ENCODE assay signal across 10 mouse cellular contexts in genomic region chr16:78322140-78322539, GRCm38 (mm10). TPM values are rescaled to one million over a fixed set of nuclear protein-coding genes. Genes with fewer than 3 reads are reported as not detected.
DNase-seq lines count a peak whose midpoint lies in the region; ATAC-seq lines count a peak whose summit lies in the region.
"Had no signal": no experiment of that assay in that cellular context is flagged by ENCODE, and none has a peak within 500 bp of the region (broad histone marks: within the 10 kb centered on the region; RNA-seq: fewer than 3 reads in every experiment).

No protein-coding gene starts in this region.

- peak overlapping the region; percentile 17; the same call in 1 of the 2 replicates for H3K4me3 ChIP-seq in heart, embryonic 16.5 days (ENCODE audit: low read length)
- H3K4me3 ChIP-seq in forebrain, embryonic 13.5 days, result no peak overlapping the region
- H3K4me3 ChIP-seq in midbrain, embryonic 10.5 days, result peak overlapping the region; percentile 21

- no peak overlapping the region for H3K27ac ChIP-seq in heart, embryonic 16.5 days (ENCODE audit: low read length)
- H3K27ac ChIP-seq in forebrain, embryonic 13.5 days, result no peak overlapping the region
- H3K27ac ChIP-seq in midbrain, embryonic 10.5 days (replicated peaks), result peak overlapping the region; percentile 56; the same call in 1 of the 2 replicates

- no peaks in the 10 kb centered on the region for H3K36me3 ChIP-seq in heart, embryonic 16.5 days (ENCODE audit: control insufficient read depth, insufficient read depth)
- peaks cover 22% of the 10 kb centered on the region for H3K36me3 ChIP-seq in forebrain, embryonic 13.5 days (ENCODE audit: poor library complexity, severe bottlenecking)
- peaks cover 34% of the 10 kb centered on the region for H3K36me3 ChIP-seq in midbrain, embryonic 10.5 days

- peaks cover 29% of the 10 kb centered on the region for H3K4me1 ChIP-seq in heart, embryonic 16.5 days (ENCODE audit: control insufficient read depth, insufficient read depth, low read length)
- H3K4me1 ChIP-seq in forebrain, embryonic 13.5 days, result peaks cover 33% of the 10 kb centered on the region
- peaks cover 43% of the 10 kb centered on the region for H3K4me1 ChIP-seq in midbrain, embryonic 10.5 days

- no peak for DNase-seq in heart, adult 8-10 months (ENCODE audit: low spot score)
- DNase-seq in brain, adult 2 months (ENCODE audit: low read depth, low spot score), result peak; percentile 64
- DNase-seq in midbrain, embryonic 10.5 days (ENCODE audit: low spot score), result no peak
- DNase-seq in adrenal gland, postnatal 10 days, result no peak
- DNase-seq in kidney, postnatal 36 days, result no peak
- DNase-seq: cerebellum, adult 9-11 months; gastrocnemius, postnatal 36 days had no signal

- peak overlapping the region; percentile 36 for H3K4me2 ChIP-seq in heart, embryonic 16.5 days (ENCODE audit: low read depth, low read length)
- H3K4me2 ChIP-seq in forebrain, embryonic 13.5 days, result peak overlapping the region; percentile 33

- WGBS in heart, embryonic 16.5 days, result 20% methylated on average over 7 of the region's 7 CpGs
- WGBS in forebrain, embryonic 13.5 days, result 9% methylated on average over 7 of the region's 7 CpGs
- WGBS in midbrain, embryonic 10.5 days, result 15% methylated on average over 7 of the region's 7 CpGs

- ATAC-seq in heart, embryonic 16.5 days (replicated peaks; ENCODE audit: extremely low read depth, insufficient read depth, low FRiP score), result no peak
- peak; percentile 44; the same call in 1 of the 2 replicates for ATAC-seq in forebrain, embryonic 13.5 days
- ATAC-seq in megakaryocyte-erythroid progenitor cell, adult 5-6 weeks (replicated peaks; ENCODE audit: low FRiP score, low TSS enrichment, poor library complexity, severe bottlenecking), result no peak

- H3K9me3 ChIP-seq in heart, embryonic 16.5 days (replicated peaks; ENCODE audit: control insufficient read depth, low read length), result no peaks in the 10 kb centered on the region
- H3K9me3 ChIP-seq in forebrain, embryonic 13.5 days (replicated peaks), result no peaks in the 10 kb centered on the region
- no peaks in the 10 kb centered on the region for H3K9me3 ChIP-seq in midbrain, embryonic 10.5 days (replicated peaks)

- no peaks in the 10 kb centered on the region for H3K27me3 ChIP-seq in heart, embryonic 16.5 days (ENCODE audit: control insufficient read depth, insufficient read depth, low read length)
- no peaks in the 10 kb centered on the region for H3K27me3 ChIP-seq in forebrain, embryonic 13.5 days
- H3K27me3 ChIP-seq in midbrain, embryonic 10.5 days (ENCODE audit: low read depth, poor library complexity, severe bottlenecking), result no peaks in the 10 kb centered on the region

- H3K9ac ChIP-seq in heart, embryonic 16.5 days (ENCODE audit: low read length), result no peak overlapping the region
- H3K9ac ChIP-seq in forebrain, embryonic 13.5 days, result no peak overlapping the region

RNA-seq across cellular contexts. Expression of gene Cxadr, which starts 20.9 kb away (rescaled TPM):
- 25.8 and 28.5 TPM in 2 replicates for polyA plus RNA-seq in heart, embryonic 16.5 days (2015; fragmentation: Nextera tagmentation; extraction: Ambion mirVana)
- total RNA-seq in heart, adult 8-10 months (2022), result 10 to 100 TPM; 30.6 to 50.2 (median 38.4) TPM
- polyA plus RNA-seq in forebrain, embryonic 13.5 days (2015; fragmentation: Nextera tagmentation; extraction: Ambion mirVana), result 101 and 110 TPM in 2 replicates
- 59.9 and 75.6 TPM in 2 replicates for polyA plus RNA-seq in midbrain, embryonic 10.5 days (2016; fragmentation: Nextera tagmentation; extraction: Ambion mirVana)
- 10 to 100 TPM; 21.0 to 24.7 TPM for total RNA-seq in adrenal gland, postnatal 10 days (2021)
- 0.48 and 1.6 TPM in 2 replicates for total RNA-seq in megakaryocyte-erythroid progenitor cell, adult 5-6 weeks (2014; fragmentation: Nextera tagmentation)
- total RNA-seq in megakaryocyte-erythroid progenitor cell, adult 5-6 weeks (2017), result 0.04 TPM in 1 of 2 replicates, not detected in the other

RNA-seq across cellular contexts. Expression of gene Btg3, which starts 54.9 kb away (rescaled TPM):
- 40.2 and 50.4 TPM in 2 replicates for polyA plus RNA-seq in heart, embryonic 16.5 days (2015; fragmentation: Nextera tagmentation; extraction: Ambion mirVana)
- 1 to 10 TPM; 5.3 to 6.5 (median 5.8) TPM for total RNA-seq in heart, adult 8-10 months (2022)
- polyA plus RNA-seq in forebrain, embryonic 13.5 days (2015; fragmentation: Nextera tagmentation; extraction: Ambion mirVana), result 31.6 and 35.8 TPM in 2 replicates
- 40.0 and 43.6 TPM in 2 replicates for polyA plus RNA-seq in midbrain, embryonic 10.5 days (2016; fragmentation: Nextera tagmentation; extraction: Ambion mirVana)
- 10 to 100 TPM; 17.4 to 36.3 TPM for total RNA-seq in adrenal gland, postnatal 10 days (2021)
- 27.2 and 43.5 TPM in 2 replicates for total RNA-seq in megakaryocyte-erythroid progenitor cell, adult 5-6 weeks (2014; fragmentation: Nextera tagmentation)
- 24.2 and 24.6 TPM in 2 replicates for total RNA-seq in megakaryocyte-erythroid progenitor cell, adult 5-6 weeks (2017)

Comparison
In these comparisons a context has a peak if more than half of its experiments do, and no peak if none do; other contexts are left out.
1. RNA of gene Cxadr, which starts 20.9 kb away (total RNA-seq): 30.6 to 50.2 TPM in heart, adult 8-10 months and 21.0 to 24.7 TPM in adrenal gland, postnatal 10 days; 0.04 to 1.6 TPM in megakaryocyte-erythroid progenitor cell, adult 5-6 weeks; every median in the first group is over 4 times any median in the second.